Mouse (Mus musculus): ENCODE data around the gene Qrich2. TPM values are rescaled to one million over a fixed set of nuclear protein-coding genes. Genes with fewer than 3 reads are reported as not detected.

Qrich2 gene
- total and polyA plus RNA-seq, 2 experiments from 2014 or later = 0.14 TPM; not detected in 1

- Histone ChIP-seq H3K9me3 (ENCODE audit: low read length) (no peaks in the 10 kb centered on the region), H3K27ac (ENCODE audit: low read depth, low read length) (no peak overlapping the region), H3K4me1 (ENCODE audit: insufficient read depth, low read length) (no peaks in the 10 kb centered on the region), H3K9ac (replicated peaks; ENCODE audit: low read length, poor library complexity, severe bottlenecking) (no peak overlapping the region), H3K36me3 (ENCODE audit: insufficient read depth, low read length) (no peaks in the 10 kb centered on the region), H3K4me3 (ENCODE audit: low read depth, low read length) (no peak overlapping the region), H3K4me2 (ENCODE audit: low read depth, low read length, poor library complexity, severe bottlenecking) (no peak overlapping the region), H3K27me3 (ENCODE audit: insufficient read depth, low read length) (no peaks in the 10 kb centered on the region)
- ATAC-seq (ENCODE audit: low FRiP score) (no peak), DNase-seq (ENCODE audit: low spot score) (no peak)
- no peak for TF ChIP-seq CTCF (IDR thresholded peaks at IDR 0.05)
- 68% methylated on average over 2 of the region's 2 CpGs for WGBS
These were observed 42.6 kb upstream of the Qrich2 start for GRCm38 (mm10) chr11:116508689-116509088.

DNA sequence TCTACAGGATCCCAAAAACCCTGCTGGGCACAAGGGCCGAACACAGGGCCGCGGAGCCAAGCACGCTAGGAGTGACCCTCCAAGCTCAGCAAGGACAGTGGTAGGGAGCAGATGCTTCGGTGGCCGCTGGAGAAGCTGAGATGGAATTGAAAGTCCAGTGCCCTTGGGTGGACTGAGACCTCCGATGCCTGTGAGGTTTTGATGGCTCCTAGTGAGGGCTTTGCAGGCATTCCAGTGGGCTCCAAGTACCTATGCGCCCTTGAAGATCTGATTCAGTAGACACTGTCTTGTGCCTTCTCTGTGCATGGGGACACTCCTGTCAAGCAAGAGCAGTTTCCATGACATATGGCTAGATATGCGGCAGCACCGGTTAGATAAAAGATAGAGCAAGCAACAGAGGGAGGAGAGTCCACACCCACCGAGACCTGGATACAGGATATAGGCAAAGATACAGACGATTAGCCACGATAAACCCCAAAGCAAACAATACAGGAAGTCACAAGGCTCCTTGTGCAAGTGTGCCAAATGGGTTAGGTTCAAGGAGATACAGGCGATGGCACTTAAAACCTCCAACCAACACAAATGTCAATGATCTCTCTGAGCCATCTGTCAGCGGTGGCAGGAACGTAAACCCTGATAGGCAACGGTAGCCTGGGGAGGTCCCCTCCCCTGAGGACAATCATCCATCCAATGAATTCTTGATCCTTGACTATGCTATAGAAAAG is 40.3 kb upstream of the Qrich2 start:
- 81% methylated on average over 17 of the region's 17 CpGs for WGBS
- DNase-seq (ENCODE audit: low spot score) (no peak), ATAC-seq (ENCODE audit: low FRiP score) (no peak)
- no peaks in the 10 kb centered on the region for H3K4me1 ChIP-seq (ENCODE audit: insufficient read depth, low read length)
- no peak overlapping the region for H3K9ac ChIP-seq (replicated peaks; ENCODE audit: low read length, poor library complexity, severe bottlenecking)
- H3K4me3 ChIP-seq (ENCODE audit: low read depth, low read length) = no peak overlapping the region
- no peaks in the 10 kb centered on the region for H3K27me3 ChIP-seq (ENCODE audit: insufficient read depth, low read length)
- no peak overlapping the region for H3K4me2 ChIP-seq (ENCODE audit: low read depth, low read length, poor library complexity, severe bottlenecking)
- H3K36me3 ChIP-seq (ENCODE audit: insufficient read depth, low read length) = no peaks in the 10 kb centered on the region
- 0 out of 2 replicates have a peak overlapping the region, but pooled peaks have one; percentile 3 for H3K27ac ChIP-seq (ENCODE audit: low read depth, low read length)
- no peaks in the 10 kb centered on the region for H3K9me3 ChIP-seq (ENCODE audit: low read length)
- TF ChIP-seq CTCF (IDR thresholded peaks at IDR 0.05) = no peak

DNA sequence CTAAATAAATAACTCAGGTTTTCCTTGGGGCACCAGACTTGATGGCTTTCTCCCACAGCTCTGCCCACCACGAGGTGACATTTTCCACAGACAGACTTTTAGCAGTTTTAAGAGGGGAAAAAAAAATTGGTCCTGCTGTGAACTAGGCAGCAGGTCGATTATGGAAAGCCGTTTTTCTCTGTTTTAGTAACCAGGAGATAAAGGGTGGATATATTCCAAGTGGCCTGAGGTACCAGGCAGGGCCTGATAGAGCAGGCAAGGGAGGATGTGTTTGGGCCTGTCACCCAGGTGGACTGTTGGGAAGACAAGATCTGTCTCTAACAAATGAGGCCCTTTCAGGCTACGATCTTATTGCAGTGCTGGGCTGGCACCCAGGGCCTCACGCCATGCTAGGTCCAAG is 39.5 kb upstream of the Qrich2 start:
- Histone ChIP-seq H3K9ac (replicated peaks; ENCODE audit: low read length, poor library complexity, severe bottlenecking) (no peak overlapping the region), H3K4me2 (ENCODE audit: low read depth, low read length, poor library complexity, severe bottlenecking) (no peak overlapping the region), H3K4me3 (ENCODE audit: low read depth, low read length) (no peak overlapping the region), H3K27ac (ENCODE audit: low read depth, low read length) (0 out of 2 replicates have a peak overlapping the region, but pooled peaks have one; percentile 3), H3K4me1 (ENCODE audit: insufficient read depth, low read length) (no peaks in the 10 kb centered on the region), H3K36me3 (ENCODE audit: insufficient read depth, low read length) (no peaks in the 10 kb centered on the region), H3K9me3 (ENCODE audit: low read length) (no peaks in the 10 kb centered on the region), H3K27me3 (ENCODE audit: insufficient read depth, low read length) (no peaks in the 10 kb centered on the region)
- 72% methylated on average over 5 of the region's 5 CpGs for WGBS
- DNase-seq (ENCODE audit: low spot score) = no peak
- no peak for ATAC-seq (ENCODE audit: low FRiP score)
- no peak for TF ChIP-seq CTCF (IDR thresholded peaks at IDR 0.05)

DNA sequence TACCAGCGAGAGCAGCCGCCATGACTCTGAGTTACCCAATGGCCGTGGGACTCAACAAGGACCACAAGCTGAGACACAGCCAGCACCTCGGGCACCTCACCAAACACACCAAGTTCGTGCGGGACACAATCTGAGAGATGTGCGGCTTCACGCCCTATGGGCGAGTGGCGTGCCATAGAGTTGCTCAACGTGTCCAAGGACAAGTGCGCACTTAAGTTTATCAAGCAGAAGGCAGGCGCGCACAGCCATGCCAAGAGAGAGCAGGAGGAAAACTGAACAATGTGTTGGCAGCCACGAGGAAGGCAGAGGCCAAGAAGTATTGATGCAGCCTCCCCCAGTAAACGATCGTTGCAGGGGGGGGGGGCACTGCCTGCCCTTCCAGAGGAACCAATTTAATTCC is 38.5 kb upstream of the Qrich2 start:
- DNase-seq (ENCODE audit: low spot score) (no peak), ATAC-seq (ENCODE audit: low FRiP score) (no peak)
- 92% methylated on average over 17 of the region's 17 CpGs for WGBS
- H3K9me3 ChIP-seq (ENCODE audit: low read length) = no peaks in the 10 kb centered on the region
- H3K9ac ChIP-seq (replicated peaks; ENCODE audit: low read length, poor library complexity, severe bottlenecking) = no peak overlapping the region
- no peaks in the 10 kb centered on the region for H3K4me1 ChIP-seq (ENCODE audit: insufficient read depth, low read length)
- H3K27ac ChIP-seq (ENCODE audit: low read depth, low read length) = no peak overlapping the region
- no peak overlapping the region for H3K4me3 ChIP-seq (ENCODE audit: low read depth, low read length)
- TF ChIP-seq CTCF (IDR thresholded peaks at IDR 0.05) = no peak
- no peaks in the 10 kb centered on the region for H3K27me3 ChIP-seq (ENCODE audit: insufficient read depth, low read length)
- H3K4me2 ChIP-seq (ENCODE audit: low read depth, low read length, poor library complexity, severe bottlenecking) = no peak overlapping the region
- H3K36me3 ChIP-seq (ENCODE audit: insufficient read depth, low read length) = no peaks in the 10 kb centered on the region

DNA sequence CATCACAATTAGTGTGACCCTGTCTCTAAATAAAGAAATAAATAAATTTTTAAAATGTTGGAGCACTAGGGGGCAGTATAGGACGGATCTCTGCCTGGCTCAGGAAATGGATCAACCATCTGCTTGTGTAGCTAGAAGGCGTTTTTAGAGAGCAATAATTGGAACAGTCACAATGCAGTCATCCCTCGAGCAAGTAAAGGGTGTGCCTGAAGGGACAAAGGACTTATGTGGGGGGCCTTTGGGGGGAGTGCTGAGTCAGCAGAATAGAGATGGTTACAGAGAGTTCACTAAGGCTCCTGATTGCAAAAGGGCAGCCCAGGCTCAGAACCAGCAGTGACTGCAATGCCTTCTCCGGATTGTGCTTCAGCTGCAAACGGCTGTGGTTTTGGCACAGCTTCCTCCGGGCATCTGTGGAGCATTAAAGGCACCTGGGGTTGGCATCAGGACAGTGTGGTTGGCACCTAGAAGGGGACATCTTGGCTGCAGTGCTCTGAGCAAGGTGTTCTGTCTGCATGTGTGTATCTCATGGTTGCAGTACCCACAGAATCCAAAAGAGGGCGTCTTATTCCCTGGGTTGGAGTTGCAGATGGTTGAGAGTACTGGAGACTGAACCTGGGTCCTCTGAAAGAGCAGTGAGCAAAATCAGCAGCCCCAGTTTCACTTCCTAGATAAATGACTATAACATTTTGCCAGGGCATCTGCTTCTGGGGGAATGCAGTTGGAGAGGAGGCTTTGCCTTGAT is 35.1 kb upstream of the Qrich2 start:
- Histone ChIP-seq H3K4me2 (ENCODE audit: low read depth, low read length, poor library complexity, severe bottlenecking) (no peak overlapping the region), H3K27me3 (ENCODE audit: insufficient read depth, low read length) (no peaks in the 10 kb centered on the region), H3K9ac (replicated peaks; ENCODE audit: low read length, poor library complexity, severe bottlenecking) (no peak overlapping the region), H3K36me3 (ENCODE audit: insufficient read depth, low read length) (no peaks in the 10 kb centered on the region), H3K9me3 (ENCODE audit: low read length) (no peaks in the 10 kb centered on the region), H3K4me1 (ENCODE audit: insufficient read depth, low read length) (no peaks in the 10 kb centered on the region), H3K27ac (ENCODE audit: low read depth, low read length) (0 out of 2 replicates have a peak overlapping the region, but pooled peaks have one; percentile 32), H3K4me3 (ENCODE audit: low read depth, low read length) (no peak overlapping the region)
- DNase-seq (ENCODE audit: low spot score) = peak; percentile 82
- peak; percentile 80 for TF ChIP-seq CTCF (IDR thresholded peaks at IDR 0.05)
- no peak for ATAC-seq (ENCODE audit: low FRiP score)
- WGBS = 29% methylated on average over 7 of the region's 7 CpGs

DNA sequence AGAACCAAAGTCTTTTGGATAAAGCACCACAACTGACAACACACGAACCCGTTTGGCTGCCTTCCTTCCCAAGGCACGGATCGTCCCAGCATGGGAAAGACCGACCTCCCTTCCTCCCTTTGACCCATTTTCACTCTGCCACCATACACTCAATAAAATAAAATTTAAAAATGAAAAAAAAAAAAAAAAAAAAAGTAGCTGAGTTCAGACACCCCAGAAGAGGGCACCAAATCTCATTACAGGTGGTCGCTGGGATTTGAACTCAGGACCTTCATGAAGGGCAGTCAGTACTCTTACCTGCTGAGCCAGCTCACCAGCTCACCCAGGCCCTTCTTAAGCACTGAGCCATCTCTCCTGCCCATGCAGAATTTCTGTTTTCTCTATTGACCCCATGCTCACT is 33.0 kb upstream of the Qrich2 start:
- 49% methylated on average over 6 of the region's 6 CpGs for WGBS
- Histone ChIP-seq H3K4me2 (ENCODE audit: low read depth, low read length, poor library complexity, severe bottlenecking) (no peak overlapping the region), H3K9me3 (ENCODE audit: low read length) (no peaks in the 10 kb centered on the region), H3K36me3 (ENCODE audit: insufficient read depth, low read length) (no peaks in the 10 kb centered on the region), H3K27me3 (ENCODE audit: insufficient read depth, low read length) (no peaks in the 10 kb centered on the region), H3K4me3 (ENCODE audit: low read depth, low read length) (no peak overlapping the region; the same call in 1 of the 2 replicates), H3K4me1 (ENCODE audit: insufficient read depth, low read length) (no peaks in the 10 kb centered on the region), H3K9ac (replicated peaks; ENCODE audit: low read length, poor library complexity, severe bottlenecking) (no peak overlapping the region), H3K27ac (ENCODE audit: low read depth, low read length) (no peak overlapping the region)
- no peak for ATAC-seq (ENCODE audit: low FRiP score)
- DNase-seq (ENCODE audit: low spot score) = no peak
- no peak for TF ChIP-seq CTCF (IDR thresholded peaks at IDR 0.05)

Data from midbrain, postnatal 0 days (tissue).